Mouse (Mus musculus): ENCODE data around the gene Lrit2. TPM values are rescaled to one million over a fixed set of nuclear protein-coding genes. Genes with fewer than 3 reads are reported as not detected.
A peak's percentile ranks its signal among the peaks of the same experiment; 100 is the strongest.

Lrit2 gene
- polyA plus RNA-seq (2014; fragmentation: Nextera tagmentation; extraction: Ambion mirVana) = not detected in 2 replicates

GRCm38 (mm10) chr14:37067629-37068028 is at the start of gene Lrit2:
TSS of gene Lrit2 (plus strand) at chr14:37067929.
- Histone ChIP-seq H3K9ac (replicated peaks; ENCODE audit: low read length) (no peak within 1 kb of the TSS), H3K4me1 (ENCODE audit: control insufficient read depth, insufficient read depth, low read length) (no peaks in the 10 kb centered on the region), H3K27ac (replicated peaks; ENCODE audit: low read depth, low read length) (no peak within 1 kb of the TSS), H3K9me3 (replicated peaks; ENCODE audit: control insufficient read depth, low read length) (no peaks in the 10 kb centered on the region), H3K27me3 (ENCODE audit: control insufficient read depth, insufficient read depth, low read length) (no peaks in the 10 kb centered on the region), H3K36me3 (replicated peaks; ENCODE audit: control insufficient read depth, insufficient read depth, low read depth, low read length) (no peaks in the 10 kb centered on the region), H3K4me3 (ENCODE audit: low read depth, low read length) (no peak within 1 kb of the TSS), H3K4me2 (ENCODE audit: low read depth, low read length) (no peak within 1 kb of the TSS)
- DNase-seq (ENCODE audit: low spot score) (no peak), ATAC-seq (replicated peaks; ENCODE audit: insufficient number of reproducible peaks, low FRiP score, low TSS enrichment, low read depth) (no peak)
- WGBS = 81% methylated on average over 5 of the region's 5 CpGs

GRCm38 (mm10) chr14:37027248-37027933 is 40.3 kb upstream of the Lrit2 start:
- Histone ChIP-seq H3K4me2 (ENCODE audit: low read depth, low read length) (no peak overlapping the region), H3K9me3 (replicated peaks; ENCODE audit: control insufficient read depth, low read length) (no peaks in the 10 kb centered on the region), H3K27ac (replicated peaks; ENCODE audit: low read depth, low read length) (no peak overlapping the region), H3K36me3 (replicated peaks; ENCODE audit: control insufficient read depth, insufficient read depth, low read depth, low read length) (no peaks in the 10 kb centered on the region), H3K4me3 (ENCODE audit: low read depth, low read length) (no peak overlapping the region), H3K4me1 (ENCODE audit: control insufficient read depth, insufficient read depth, low read length) (no peaks in the 10 kb centered on the region), H3K27me3 (ENCODE audit: control insufficient read depth, insufficient read depth, low read length) (no peaks in the 10 kb centered on the region), H3K9ac (replicated peaks; ENCODE audit: low read length) (no peak overlapping the region)
- no peak for DNase-seq (ENCODE audit: low spot score)
- WGBS = 73% methylated on average over 4 of the region's 4 CpGs
- no peak for ATAC-seq (replicated peaks; ENCODE audit: insufficient number of reproducible peaks, low FRiP score, low TSS enrichment, low read depth)

GRCm38 (mm10) chr14:37027951-37028350 is 39.8 kb upstream of the Lrit2 start:
- ATAC-seq (replicated peaks; ENCODE audit: insufficient number of reproducible peaks, low FRiP score, low TSS enrichment, low read depth) (no peak), DNase-seq (ENCODE audit: low spot score) (no peak)
- no peaks in the 10 kb centered on the region for H3K27me3 ChIP-seq (ENCODE audit: control insufficient read depth, insufficient read depth, low read length)
- no peaks in the 10 kb centered on the region for H3K36me3 ChIP-seq (replicated peaks; ENCODE audit: control insufficient read depth, insufficient read depth, low read depth, low read length)
- H3K27ac ChIP-seq (replicated peaks; ENCODE audit: low read depth, low read length) = no peak overlapping the region
- no peak overlapping the region for H3K4me2 ChIP-seq (ENCODE audit: low read depth, low read length)
- no peak overlapping the region for H3K4me3 ChIP-seq (ENCODE audit: low read depth, low read length)
- H3K9ac ChIP-seq (replicated peaks; ENCODE audit: low read length) = no peak overlapping the region
- 90% methylated on average over 3 of the region's 3 CpGs for WGBS
- H3K9me3 ChIP-seq (replicated peaks; ENCODE audit: control insufficient read depth, low read length) = no peaks in the 10 kb centered on the region
- H3K4me1 ChIP-seq (ENCODE audit: control insufficient read depth, insufficient read depth, low read length) = no peaks in the 10 kb centered on the region

GRCm38 (mm10) chr14:37028555-37028954 is 39.2 kb upstream of the Lrit2 start:
- ATAC-seq (replicated peaks; ENCODE audit: insufficient number of reproducible peaks, low FRiP score, low TSS enrichment, low read depth) (no peak), DNase-seq (ENCODE audit: low spot score) (no peak)
- Histone ChIP-seq H3K4me3 (ENCODE audit: low read depth, low read length) (no peak overlapping the region), H3K27ac (replicated peaks; ENCODE audit: low read depth, low read length) (no peak overlapping the region), H3K9ac (replicated peaks; ENCODE audit: low read length) (no peak overlapping the region), H3K4me1 (ENCODE audit: control insufficient read depth, insufficient read depth, low read length) (no peaks in the 10 kb centered on the region), H3K27me3 (ENCODE audit: control insufficient read depth, insufficient read depth, low read length) (no peaks in the 10 kb centered on the region), H3K9me3 (replicated peaks; ENCODE audit: control insufficient read depth, low read length) (no peaks in the 10 kb centered on the region), H3K4me2 (ENCODE audit: low read depth, low read length) (no peak overlapping the region), H3K36me3 (replicated peaks; ENCODE audit: control insufficient read depth, insufficient read depth, low read depth, low read length) (no peaks in the 10 kb centered on the region)
- 92% methylated on average over 3 of the region's 3 CpGs for WGBS

GRCm38 (mm10) chr14:37032481-37033104 is 35.1 kb upstream of the Lrit2 start:
- no peak overlapping the region for H3K4me3 ChIP-seq (ENCODE audit: low read depth, low read length)
- H3K4me2 ChIP-seq (ENCODE audit: low read depth, low read length) = no peak overlapping the region
- no peaks in the 10 kb centered on the region for H3K9me3 ChIP-seq (replicated peaks; ENCODE audit: control insufficient read depth, low read length)
- no peaks in the 10 kb centered on the region for H3K27me3 ChIP-seq (ENCODE audit: control insufficient read depth, insufficient read depth, low read length)
- H3K27ac ChIP-seq (replicated peaks; ENCODE audit: low read depth, low read length) = no peak overlapping the region
- no peak for ATAC-seq (replicated peaks; ENCODE audit: insufficient number of reproducible peaks, low FRiP score, low TSS enrichment, low read depth)
- H3K4me1 ChIP-seq (ENCODE audit: control insufficient read depth, insufficient read depth, low read length) = no peaks in the 10 kb centered on the region
- 80% methylated on average over 11 of the region's 11 CpGs for WGBS
- H3K9ac ChIP-seq (replicated peaks; ENCODE audit: low read length) = no peak overlapping the region
- DNase-seq (ENCODE audit: low spot score) = no peak
- H3K36me3 ChIP-seq (replicated peaks; ENCODE audit: control insufficient read depth, insufficient read depth, low read depth, low read length) = no peaks in the 10 kb centered on the region

GRCm38 (mm10) chr14:37033241-37033640 is 34.5 kb upstream of the Lrit2 start:
- DNase-seq (ENCODE audit: low spot score) (peak; percentile 79), ATAC-seq (replicated peaks; ENCODE audit: insufficient number of reproducible peaks, low FRiP score, low TSS enrichment, low read depth) (no peak; the same call in 1 of the 2 replicates)
- WGBS = 19% methylated on average over 7 of the region's 7 CpGs

GRCm38 (mm10) chr14:37034432-37034831 is 33.3 kb upstream of the Lrit2 start:
- Histone ChIP-seq H3K27me3 (ENCODE audit: control insufficient read depth, insufficient read depth, low read length) (no peaks in the 10 kb centered on the region), H3K4me3 (ENCODE audit: low read depth, low read length) (no peak overlapping the region), H3K27ac (replicated peaks; ENCODE audit: low read depth, low read length) (no peak overlapping the region), H3K4me1 (ENCODE audit: control insufficient read depth, insufficient read depth, low read length) (no peaks in the 10 kb centered on the region), H3K9ac (replicated peaks; ENCODE audit: low read length) (no peak overlapping the region), H3K36me3 (replicated peaks; ENCODE audit: control insufficient read depth, insufficient read depth, low read depth, low read length) (no peaks in the 10 kb centered on the region), H3K4me2 (ENCODE audit: low read depth, low read length) (no peak overlapping the region), H3K9me3 (replicated peaks; ENCODE audit: control insufficient read depth, low read length) (no peaks in the 10 kb centered on the region)
- no peak for DNase-seq (ENCODE audit: low spot score)
- no peak for ATAC-seq (replicated peaks; ENCODE audit: insufficient number of reproducible peaks, low FRiP score, low TSS enrichment, low read depth)
- 46% methylated on average over 5 of the region's 5 CpGs for WGBS

More at GRCm38 (mm10) chr14:37033241-37033640, 34.5 kb upstream of the Lrit2 start:
- no peaks in the 10 kb centered on the region for H3K9me3 ChIP-seq (replicated peaks; ENCODE audit: control insufficient read depth, low read length)
- H3K36me3 ChIP-seq (replicated peaks; ENCODE audit: control insufficient read depth, insufficient read depth, low read depth, low read length) = no peaks in the 10 kb centered on the region
- H3K27me3 ChIP-seq (ENCODE audit: control insufficient read depth, insufficient read depth, low read length) = no peaks in the 10 kb centered on the region
- H3K4me2 ChIP-seq (ENCODE audit: low read depth, low read length) = no peak overlapping the region
- no peaks in the 10 kb centered on the region for H3K4me1 ChIP-seq (ENCODE audit: control insufficient read depth, insufficient read depth, low read length)
- H3K27ac ChIP-seq (replicated peaks; ENCODE audit: low read depth, low read length) = no peak overlapping the region
- H3K4me3 ChIP-seq (ENCODE audit: low read depth, low read length) = no peak overlapping the region
- no peak overlapping the region for H3K9ac ChIP-seq (replicated peaks; ENCODE audit: low read length)

GRCm38 (mm10) chr14:37048914-37049410 is 18.8 kb upstream of the Lrit2 start, which contains the start of gene Rgr:
TSS of gene Rgr (minus strand) at chr14:37048964.
- Histone ChIP-seq H3K9ac (replicated peaks; ENCODE audit: low read length) (no peak within 1 kb of the TSS), H3K4me2 (ENCODE audit: low read depth, low read length) (no peak within 1 kb of the TSS), H3K9me3 (replicated peaks; ENCODE audit: control insufficient read depth, low read length) (no peaks in the 10 kb centered on the region), H3K4me1 (ENCODE audit: control insufficient read depth, insufficient read depth, low read length) (no peaks in the 10 kb centered on the region), H3K4me3 (ENCODE audit: low read depth, low read length) (no peak within 1 kb of the TSS), H3K27me3 (ENCODE audit: control insufficient read depth, insufficient read depth, low read length) (no peaks in the 10 kb centered on the region), H3K27ac (replicated peaks; ENCODE audit: low read depth, low read length) (no peak within 1 kb of the TSS), H3K36me3 (replicated peaks; ENCODE audit: control insufficient read depth, insufficient read depth, low read depth, low read length) (no peaks in the 10 kb centered on the region)
- no peak for DNase-seq (ENCODE audit: low spot score)
- WGBS = 47% methylated on average over 1 of the region's 1 CpGs
- ATAC-seq (replicated peaks; ENCODE audit: insufficient number of reproducible peaks, low FRiP score, low TSS enrichment, low read depth) = no peak
